Mouse (Mus musculus): ENCODE measurements at regions not wholly inside any gene's neighbourhood (a gene's known extent, or its start where the extent isn't known, plus 50 kb on each side); places are given as distances from the start of the nearest gene placed in this dataset.

DNA sequence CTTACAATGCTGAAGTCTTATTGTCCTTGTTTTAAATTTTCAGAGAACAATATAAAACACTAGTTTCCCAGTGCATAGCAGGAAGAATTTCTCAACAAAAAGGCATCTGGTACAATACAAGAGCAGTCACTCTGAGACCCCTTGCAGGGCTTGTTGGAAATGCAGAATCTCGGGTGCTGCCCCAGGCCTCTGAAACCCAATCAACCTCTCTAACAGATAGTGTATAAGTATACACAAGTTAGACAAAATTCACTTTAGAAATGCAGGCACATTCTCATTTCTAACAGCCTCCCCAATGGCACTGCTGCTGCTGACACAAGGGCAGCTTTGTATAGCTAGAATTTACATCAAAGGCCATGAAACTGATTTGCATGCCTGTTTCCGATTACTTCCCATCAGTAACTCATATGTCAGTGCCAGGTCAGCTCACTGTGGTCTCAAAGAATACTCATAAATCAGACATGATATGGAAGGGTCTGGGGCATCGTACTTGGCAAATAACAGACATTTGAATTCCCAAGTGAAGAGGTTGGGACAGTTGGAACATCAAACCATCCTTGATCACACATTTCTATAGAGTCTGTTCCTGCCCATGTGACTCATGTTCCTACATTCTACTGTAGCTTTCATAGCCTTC, 405.2 kb downstream of the Ccser2 start:
- TF ChIP-seq CTCF (IDR thresholded peaks at IDR 0.05; ENCODE audit: low read depth) (no peak), EP300 (optimal IDR thresholded peaks at IDR 0.05) (no peak)
- Histone ChIP-seq H3K36me3 (ENCODE audit: control insufficient read depth, insufficient read depth, low read length) (no peaks in the 10 kb centered on the region), H3K4me1 (replicated peaks; ENCODE audit: control insufficient read depth, insufficient read depth) (no peaks in the 10 kb centered on the region), H3K27ac (replicated peaks) (no peak overlapping the region), H3K9ac (ENCODE audit: low read length) (no peak overlapping the region), H3K27me3 (ENCODE audit: control insufficient read depth, insufficient read depth, low read length) (no peaks in the 10 kb centered on the region), H3K4me3 (ENCODE audit: low read depth, low read length) (no peak overlapping the region), H3K4me2 (replicated peaks; ENCODE audit: low read depth) (no peak overlapping the region), H3K9me3 (ENCODE audit: control insufficient read depth, low read length) (no peaks in the 10 kb centered on the region)
- 64% methylated on average over 3 of the region's 3 CpGs for WGBS
- ATAC-seq (ENCODE audit: low FRiP score, low TSS enrichment): no peak
- no peak for DNase-seq (ENCODE audit: low spot score)

GRCm38 (mm10) chr14:36537402-36537801, 431.2 kb downstream of the Ccser2 start:
- WGBS: 66% methylated on average over 5 of the region's 5 CpGs
- Histone ChIP-seq H3K9ac (ENCODE audit: low read length) (no peak overlapping the region), H3K27me3 (ENCODE audit: control insufficient read depth, insufficient read depth, low read length) (no peaks in the 10 kb centered on the region), H3K9me3 (ENCODE audit: control insufficient read depth, low read length) (no peaks in the 10 kb centered on the region), H3K4me1 (replicated peaks; ENCODE audit: control insufficient read depth, insufficient read depth) (no peaks in the 10 kb centered on the region), H3K4me3 (ENCODE audit: low read depth, low read length) (no peak overlapping the region), H3K27ac (replicated peaks) (no peak overlapping the region), H3K4me2 (replicated peaks; ENCODE audit: low read depth) (no peak overlapping the region), H3K36me3 (ENCODE audit: control insufficient read depth, insufficient read depth, low read length) (no peaks in the 10 kb centered on the region)
- TF ChIP-seq EP300 (optimal IDR thresholded peaks at IDR 0.05) (no peak), CTCF (IDR thresholded peaks at IDR 0.05; ENCODE audit: low read depth) (no peak)
- ATAC-seq (ENCODE audit: low FRiP score, low TSS enrichment) (no peak), DNase-seq (ENCODE audit: low spot score) (no peak)

DNA sequence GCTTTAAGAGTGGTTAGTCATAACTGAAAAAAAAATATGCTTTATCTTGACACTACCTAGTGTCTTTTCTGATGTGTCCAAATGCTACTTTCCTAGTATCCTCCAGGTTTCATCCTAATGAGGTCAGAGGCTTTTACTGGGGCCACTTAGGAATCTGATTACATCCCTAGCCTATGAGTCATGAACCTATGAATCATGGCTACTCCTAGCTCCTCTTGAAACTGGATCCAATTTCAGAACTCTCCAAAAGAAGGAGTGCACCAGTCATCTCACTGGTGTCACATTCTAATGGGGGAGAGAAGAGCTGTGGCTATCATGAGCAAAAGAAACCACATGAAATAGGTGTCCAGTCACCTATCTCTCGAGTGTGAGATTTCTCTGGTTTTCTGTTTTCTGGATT, 432.6 kb downstream of the 4930474N05Rik start:
- Histone ChIP-seq H3K36me3 (ENCODE audit: control insufficient read depth, insufficient read depth, low read length) (no peaks in the 10 kb centered on the region), H3K27ac (replicated peaks) (no peak overlapping the region), H3K27me3 (ENCODE audit: control insufficient read depth, insufficient read depth, low read length) (no peaks in the 10 kb centered on the region), H3K4me2 (replicated peaks; ENCODE audit: low read depth) (no peak overlapping the region), H3K9ac (ENCODE audit: low read length) (no peak overlapping the region), H3K4me1 (replicated peaks; ENCODE audit: control insufficient read depth, insufficient read depth) (no peaks in the 10 kb centered on the region), H3K4me3 (ENCODE audit: low read depth, low read length) (no peak overlapping the region), H3K9me3 (ENCODE audit: control insufficient read depth, low read length) (no peaks in the 10 kb centered on the region)
- no peak for DNase-seq (ENCODE audit: low spot score)
- TF ChIP-seq EP300 (optimal IDR thresholded peaks at IDR 0.05) (no peak), CTCF (IDR thresholded peaks at IDR 0.05; ENCODE audit: low read depth) (no peak)
- WGBS: 79% methylated on average over 1 of the region's 1 CpGs
- ATAC-seq (ENCODE audit: low FRiP score, low TSS enrichment): no peak

DNA sequence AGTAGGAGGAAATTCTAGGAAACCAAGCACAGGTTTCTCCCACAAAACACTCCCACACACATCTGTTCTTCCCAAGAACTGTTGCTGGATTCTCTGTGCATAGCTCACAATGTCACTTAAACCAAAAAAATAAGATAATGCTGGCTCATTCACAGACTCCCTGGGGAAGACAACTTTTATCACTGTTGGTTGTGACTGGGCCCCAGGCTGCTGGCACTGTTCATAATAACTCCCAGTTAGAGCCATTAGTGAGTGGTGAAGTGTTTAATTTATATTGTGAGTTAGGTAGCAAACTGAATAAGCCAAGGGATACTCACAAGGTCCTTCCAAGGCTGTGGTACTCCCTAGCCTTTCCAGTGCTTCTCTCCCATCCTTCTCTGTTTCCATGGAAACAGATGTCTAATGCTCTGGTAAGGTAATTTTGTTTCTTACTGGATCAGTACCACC, 430.9 kb downstream of the 4930474N05Rik start:
- no peak overlapping the region for H3K9ac ChIP-seq (ENCODE audit: low read length)
- H3K4me2 ChIP-seq (replicated peaks; ENCODE audit: low read depth): no peak overlapping the region
- no peaks in the 10 kb centered on the region for H3K9me3 ChIP-seq (ENCODE audit: control insufficient read depth, low read length)
- H3K27ac ChIP-seq (replicated peaks): no peak overlapping the region
- TF ChIP-seq EP300 (optimal IDR thresholded peaks at IDR 0.05) (no peak), CTCF (IDR thresholded peaks at IDR 0.05; ENCODE audit: low read depth) (no peak)
- H3K27me3 ChIP-seq (ENCODE audit: control insufficient read depth, insufficient read depth, low read length): no peaks in the 10 kb centered on the region
- H3K4me3 ChIP-seq (ENCODE audit: low read depth, low read length): no peak overlapping the region
- no peak for ATAC-seq (ENCODE audit: low FRiP score, low TSS enrichment)
- no peaks in the 10 kb centered on the region for H3K4me1 ChIP-seq (replicated peaks; ENCODE audit: control insufficient read depth, insufficient read depth)
- no peak for DNase-seq (ENCODE audit: low spot score)
- H3K36me3 ChIP-seq (ENCODE audit: control insufficient read depth, insufficient read depth, low read length): no peaks in the 10 kb centered on the region

DNA sequence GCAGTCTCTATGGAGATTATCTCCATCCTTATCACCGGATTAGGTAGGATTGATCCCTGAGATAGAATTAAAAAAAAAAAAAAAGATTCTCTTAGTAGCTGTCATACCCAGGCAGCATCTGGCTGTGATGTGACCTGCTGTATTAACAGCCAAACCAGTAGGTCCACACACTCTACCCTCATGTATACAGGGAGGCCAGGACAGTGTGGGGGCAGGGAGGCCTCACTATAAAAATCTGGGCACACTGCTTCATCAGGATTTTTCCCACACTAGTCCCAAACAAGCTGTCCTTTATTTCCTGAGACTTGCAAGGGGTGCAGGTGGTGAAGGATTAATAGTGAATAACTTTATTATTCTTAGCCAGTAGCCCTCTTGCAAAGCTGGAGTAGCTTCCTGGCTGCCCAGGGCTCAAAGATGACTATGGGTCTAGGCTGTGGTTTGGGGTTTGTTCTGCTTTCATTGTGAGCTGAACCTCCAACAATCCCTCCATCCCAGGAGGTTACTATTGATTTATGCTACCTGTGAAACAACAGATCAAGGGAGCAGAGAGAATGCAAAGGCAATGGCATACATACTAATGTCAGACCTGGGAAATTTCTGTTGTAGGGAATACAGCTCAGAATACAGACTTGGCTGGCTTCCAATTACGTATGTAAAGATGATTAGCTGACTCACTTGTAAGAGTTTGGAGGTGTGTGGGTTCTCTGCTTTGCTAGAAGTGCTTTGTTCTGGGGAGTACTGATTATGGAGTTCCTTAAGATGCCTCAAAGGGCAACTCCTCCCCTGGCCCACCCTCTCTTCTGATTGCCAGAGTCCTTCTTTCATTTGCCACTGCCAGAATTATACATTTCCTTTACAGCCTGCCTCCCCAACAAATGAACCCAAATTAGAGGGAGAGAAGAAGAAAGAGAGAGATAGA, 407.6 kb downstream of the 4930474N05Rik start:
- H3K4me3 ChIP-seq (ENCODE audit: low read depth, low read length): no peak overlapping the region
- H3K36me3 ChIP-seq (ENCODE audit: control insufficient read depth, insufficient read depth, low read length): no peaks in the 10 kb centered on the region
- H3K4me2 ChIP-seq (replicated peaks; ENCODE audit: low read depth): no peak overlapping the region
- H3K4me1 ChIP-seq (replicated peaks; ENCODE audit: control insufficient read depth, insufficient read depth): no peaks in the 10 kb centered on the region
- ATAC-seq (ENCODE audit: low FRiP score, low TSS enrichment) (no peak), DNase-seq (ENCODE audit: low spot score) (no peak)
- TF ChIP-seq EP300 (optimal IDR thresholded peaks at IDR 0.05) (no peak), CTCF (IDR thresholded peaks at IDR 0.05; ENCODE audit: low read depth) (no peak)
- no peak overlapping the region for H3K9ac ChIP-seq (ENCODE audit: low read length)
- H3K9me3 ChIP-seq (ENCODE audit: control insufficient read depth, low read length): no peaks in the 10 kb centered on the region
- no peaks in the 10 kb centered on the region for H3K27me3 ChIP-seq (ENCODE audit: control insufficient read depth, insufficient read depth, low read length)
- H3K27ac ChIP-seq (replicated peaks): no peak overlapping the region
- 61% methylated on average over 2 of the region's 2 CpGs for WGBS

DNA sequence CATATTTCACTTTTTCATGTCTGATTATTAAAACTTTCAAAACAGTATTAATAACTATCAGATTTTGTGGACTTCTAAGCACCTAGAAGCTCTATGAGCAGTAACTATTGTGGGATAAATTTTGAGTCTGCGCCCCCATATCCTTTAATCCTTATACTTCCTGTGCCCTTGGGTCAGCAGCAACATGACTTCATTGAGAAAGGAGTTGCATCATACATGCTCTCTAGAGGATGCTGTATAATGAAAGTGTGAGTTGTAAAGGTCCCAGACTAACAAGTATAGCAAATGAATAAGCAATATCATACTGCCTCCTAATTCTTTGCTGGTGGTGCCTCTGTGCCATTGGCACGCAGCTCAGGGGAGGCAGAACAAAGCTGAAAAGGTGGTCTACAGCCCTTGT, 404.6 kb downstream of the 4930474N05Rik start:
- no peak overlapping the region for H3K4me2 ChIP-seq (replicated peaks; ENCODE audit: low read depth)
- H3K36me3 ChIP-seq (ENCODE audit: control insufficient read depth, insufficient read depth, low read length): no peaks in the 10 kb centered on the region
- TF ChIP-seq CTCF (IDR thresholded peaks at IDR 0.05; ENCODE audit: low read depth): no peak
- no peak overlapping the region for H3K4me3 ChIP-seq (ENCODE audit: low read depth, low read length)
- H3K27me3 ChIP-seq (ENCODE audit: control insufficient read depth, insufficient read depth, low read length): no peaks in the 10 kb centered on the region
- H3K27ac ChIP-seq (replicated peaks): no peak overlapping the region
- no peaks in the 10 kb centered on the region for H3K4me1 ChIP-seq (replicated peaks; ENCODE audit: control insufficient read depth, insufficient read depth)
- no peak overlapping the region for H3K9ac ChIP-seq (ENCODE audit: low read length)
- WGBS: 73% methylated on average over 2 of the region's 2 CpGs
- H3K9me3 ChIP-seq (ENCODE audit: control insufficient read depth, low read length): no peaks in the 10 kb centered on the region
- DNase-seq (ENCODE audit: low spot score) (no peak), ATAC-seq (ENCODE audit: low FRiP score, low TSS enrichment) (no peak)

Data from stomach, postnatal 0 days (tissue).